ENCODE assay signal across 9 mouse cellular contexts in the genomic region with DNA sequence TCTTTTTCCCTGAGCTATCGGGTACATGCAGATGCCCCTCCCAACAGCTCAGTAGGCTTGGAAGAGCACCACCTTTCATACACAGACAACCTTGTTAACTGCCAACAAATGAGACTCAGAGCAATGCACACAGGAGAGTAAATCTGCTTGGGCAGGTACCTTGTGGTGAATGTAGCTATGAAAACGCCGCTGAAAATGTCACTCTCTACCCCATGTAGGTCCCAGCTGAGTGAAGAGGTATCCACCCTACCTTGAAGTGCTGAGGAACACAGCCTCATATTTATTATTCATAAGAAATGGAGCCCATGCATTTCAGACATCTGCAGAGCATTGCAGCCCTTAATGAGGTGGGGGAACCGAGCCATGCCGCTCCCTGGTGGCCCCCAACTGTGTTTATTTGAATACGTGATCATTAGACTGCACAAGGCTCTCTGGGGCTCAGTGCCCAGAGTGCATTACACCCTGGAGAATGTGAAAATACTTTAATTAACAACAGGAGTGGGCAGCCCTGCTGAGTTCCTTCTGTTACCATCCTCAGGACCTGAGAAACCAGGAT. TPM values are rescaled to one million over a fixed set of nuclear protein-coding genes. Genes with fewer than 3 reads are reported as not detected.
DNase-seq lines count a peak whose midpoint lies in the region; ATAC-seq lines count a peak whose summit lies in the region.
"Had no signal": no experiment of that assay in that cellular context is flagged by ENCODE, and none has a peak within 500 bp of the region (broad histone marks: within the 10 kb centered on the region; RNA-seq: fewer than 3 reads in every experiment).

No protein-coding gene starts in this region.

- H3K9ac ChIP-seq in forebrain, embryonic 13.5 days: no peak overlapping the region

- DNase-seq in R1 (ENCODE audit: low read depth, low spot score): peak; percentile 21
- peak; percentile 18 for DNase-seq in mesoderm, embryonic 11.5 days (ENCODE audit: low read depth, low spot score)
- no peak for DNase-seq in spleen, postnatal 10 days (ENCODE audit: low spot score in 2 of 2)
- no peak for DNase-seq in urinary bladder, postnatal 14 days (ENCODE audit: low spot score)
- no peak for DNase-seq in kidney, postnatal 14 days
- DNase-seq: heart, postnatal 36 days; thymus, postnatal 14 days had no signal

- no peak overlapping the region for H3K4me3 ChIP-seq in forebrain, embryonic 13.5 days

- H3K4me2 ChIP-seq in forebrain, embryonic 13.5 days: peak overlapping the region; percentile 35

- 14% methylated on average over 6 of the region's 6 CpGs for WGBS in forebrain, embryonic 13.5 days

- H3K4me1 ChIP-seq in forebrain, embryonic 13.5 days: peaks cover 17% of the 10 kb centered on the region

- no peaks in the 10 kb centered on the region for H3K36me3 ChIP-seq in forebrain, embryonic 13.5 days (ENCODE audit: poor library complexity, severe bottlenecking)

- no peaks in the 10 kb centered on the region for H3K9me3 ChIP-seq in forebrain, embryonic 13.5 days (replicated peaks)

- H3K27ac ChIP-seq in forebrain, embryonic 13.5 days: peak overlapping the region; percentile 55

- ATAC-seq in cerebellum, adult (ENCODE audit: insufficient number of reproducible peaks, low FRiP score, low TSS enrichment): peak; percentile 68
- peak; percentile 95 for ATAC-seq in forebrain, embryonic 13.5 days

- no peaks in the 10 kb centered on the region for H3K27me3 ChIP-seq in forebrain, embryonic 13.5 days

RNA-seq across cellular contexts. Expression of gene F13a1, which starts 53.8 kb away (rescaled TPM):
- polyA plus RNA-seq in forebrain, embryonic 13.5 days (2015; fragmentation: Nextera tagmentation; extraction: Ambion mirVana): 4.2 and 5.9 TPM in 2 replicates

Comparison
In these comparisons a context has a peak if more than half of its experiments do, and no peak if none do; other contexts are left out.
1. DNase-seq: peak in R1 (single experiment) and mesoderm, embryonic 11.5 days (single experiment); none in spleen, postnatal 10 days (0 of 2), urinary bladder, postnatal 14 days (single experiment) and kidney, postnatal 14 days (single experiment).